Comparison of ENCODE assay signal across 19 mouse cellular contexts in genomic region chr19:8009086-8009485, GRCm38 (mm10). TPM values are rescaled to one million over a fixed set of nuclear protein-coding genes. Genes with fewer than 3 reads are reported as not detected.
"Had no signal": no experiment of that assay in that cellular context is flagged by ENCODE, and none has a peak within 500 bp of the region (broad histone marks: within the 10 kb centered on the region; RNA-seq: fewer than 3 reads in every experiment).

No protein-coding gene starts in this region.

RNA-seq across cellular contexts. Expression of gene Slc22a27, which starts 43.3 kb away (rescaled TPM):
- polyA plus RNA-seq: cortical plate, adult 2 months; embryonic facial prominence, embryonic 10.5 days; embryonic facial prominence, embryonic 11.5 days; embryonic facial prominence, embryonic 12.5 days; embryonic facial prominence, embryonic 13.5 days; embryonic facial prominence, embryonic 14.5 days; embryonic facial prominence, embryonic 15.5 days; erythroblast, embryonic 14.5 days; forebrain, embryonic 10.5 days; forebrain, embryonic 11.5 days; forebrain, embryonic 12.5 days; forebrain, embryonic 13.5 days; forebrain, embryonic 14.5 days; forebrain, embryonic 15.5 days; forebrain, embryonic 16.5 days; forebrain, postnatal 0 days; frontal cortex, adult 2 months; gonadal fat pad, adult 2 months; heart, adult 2 months had no signal
